Mouse (Mus musculus) CH12.LX (cell line): Measurements from ENCODE around the gene Fcgr1. TPM values are rescaled to one million over a fixed set of nuclear protein-coding genes. Genes with fewer than 3 reads are reported as not detected.

Experiments
- DNase-seq: peaks from one replicate; pipeline ENCODE4 v3.0.0-alpha.2; 2013; ENCODE audit errors: extremely low read depth
- H3K27ac ChIP-seq: 2 replicates; pipeline ENCODE4 v1.5.1; 2012; ENCODE audit warnings: low read depth, mild to moderate bottlenecking, control low read depth, moderate library complexity; ENCODE audit not compliant: insufficient read depth
- H3K27me3 ChIP-seq: replicated peaks from 2 replicates; pipeline ENCODE3; 2012; ENCODE audit warnings: inconsistent platforms
- H3K36me3 ChIP-seq, 2 experiments: replicated peaks in 1 of 2; 2 replicates each; pipeline versions ENCODE3 to v1.6.1; 2012; ENCODE audit warnings: inconsistent platforms in 1 of 2, low read length in 1 of 2, mild to moderate bottlenecking in 1 of 2, mixed read lengths in 1 of 2, moderate library complexity in 1 of 2; ENCODE audit not compliant: control insufficient read depth in 1 of 2, insufficient read depth in 1 of 2
- H3K4me1 ChIP-seq, 2 experiments: 2 replicates each; pipeline ENCODE4 v1.6.1; 2012; ENCODE audit warnings: inconsistent platforms in 1 of 2, moderate library complexity in 1 of 2; ENCODE audit not compliant: insufficient read depth in 2 of 2, control insufficient read depth in 1 of 2
- H3K4me2 ChIP-seq: 2 replicates; pipeline ENCODE4 v1.6.1; 2012; ENCODE audit warnings: low read depth, mild to moderate bottlenecking, control low read depth; ENCODE audit not compliant: poor library complexity, insufficient read depth, severe bottlenecking
- H3K4me3 ChIP-seq, 3 experiments: fragments of 150-350 bp in 1 of 3; sonication (generic) in 1 of 3; replicated peaks in 1 of 3; 2 replicates each; pipeline versions ENCODE3 to v1.5.1; 2011 to 2012; ENCODE audit warnings: low read depth in 2 of 3, low read length in 2 of 3, mild to moderate bottlenecking in 2 of 3, moderate library complexity in 2 of 3, control low read depth in 1 of 3, improper control_type of control experiment in 1 of 3, inconsistent platforms in 1 of 3, mixed read lengths in 1 of 3; ENCODE audit not compliant: poor library complexity in 1 of 3
- H3K79me2 ChIP-seq: replicated peaks from 2 replicates; pipeline ENCODE4 v1.6.1; 2012; ENCODE audit warnings: mild to moderate bottlenecking, moderate library complexity; ENCODE audit not compliant: control insufficient read depth, poor library complexity, insufficient read depth, severe bottlenecking; ENCODE audit errors: extremely low read depth
- H3K9ac ChIP-seq: 2 replicates; pipeline ENCODE4 v1.6.1; 2012; ENCODE audit warnings: low read depth, mild to moderate bottlenecking, control low read depth, moderate library complexity; ENCODE audit not compliant: insufficient read depth
- H3K9me3 ChIP-seq: replicated peaks from 2 replicates; pipeline ENCODE3; 2012; ENCODE audit warnings: low read length, inconsistent platforms, mixed read lengths
- BHLHE40 ChIP-seq: IDR thresholded peaks from 2 replicates; pipeline ENCODE4 v1.6.1; 2011; ENCODE audit warnings: mild to moderate bottlenecking, low read depth, low read length, improper control_type of control experiment
- CHD1 ChIP-seq: IDR thresholded peaks from 2 replicates; pipeline ENCODE4 v1.6.1; 2012; ENCODE audit warnings: low read depth, low read length, improper control_type of control experiment, inconsistent platforms
- E2F4 ChIP-seq: IDR thresholded peaks from 2 replicates; pipeline ENCODE4 v1.6.1; 2011; ENCODE audit warnings: low read depth, low read length, improper control_type of control experiment; ENCODE audit not compliant: insufficient replicate concordance
- ELF1 ChIP-seq: IDR thresholded peaks from 2 replicates; pipeline ENCODE4 v1.6.1; 2014; ENCODE audit warnings: low read depth, mild to moderate bottlenecking, inconsistent platforms, low read length, improper control_type of control experiment
- EP300 ChIP-seq: IDR thresholded peaks from 2 replicates; pipeline ENCODE4 v1.6.1; 2011; ENCODE audit warnings: low read length, improper control_type of control experiment
- JUND ChIP-seq: conservative IDR thresholded peaks from 2 replicates; pipeline ENCODE4 v1.6.1; 2011; ENCODE audit warnings: low read depth, low read length, improper control_type of control experiment
- KAT2A ChIP-seq: IDR thresholded peaks from 2 replicates; pipeline ENCODE4 v1.6.1; 2012; ENCODE audit warnings: low read length, improper control_type of control experiment, inconsistent platforms; ENCODE audit not compliant: insufficient replicate concordance
- MAX ChIP-seq: IDR thresholded peaks from 2 replicates; pipeline ENCODE4 v1.6.1; 2011; ENCODE audit warnings: low read length, improper control_type of control experiment
- MEF2A ChIP-seq: IDR thresholded peaks from 2 replicates; pipeline ENCODE4 v1.6.1; 2014; ENCODE audit warnings: low read depth, mild to moderate bottlenecking, inconsistent platforms, low read length, improper control_type of control experiment, borderline replicate concordance
- NELFE ChIP-seq: IDR thresholded peaks from 2 replicates; pipeline ENCODE4 v1.6.1; 2011; ENCODE audit warnings: low read depth, low read length, improper control_type of control experiment
- PAX5 ChIP-seq: IDR thresholded peaks from 2 replicates; pipeline ENCODE4 v1.6.1; 2012; ENCODE audit warnings: low read length, inconsistent platforms, mixed read lengths
- SIN3A ChIP-seq: IDR thresholded peaks from 2 replicates; pipeline ENCODE4 v1.6.1; 2012; ENCODE audit warnings: low read length, improper control_type of control experiment, inconsistent platforms
- SMC3 ChIP-seq: IDR thresholded peaks from 2 replicates; pipeline ENCODE4 v1.6.1; 2011; ENCODE audit warnings: low read depth, low read length, improper control_type of control experiment
- TBP ChIP-seq: conservative IDR thresholded peaks from 2 replicates; pipeline ENCODE4 v1.6.1; 2011; ENCODE audit warnings: low read depth, low read length, improper control_type of control experiment
- ZC3H11A ChIP-seq: IDR thresholded peaks from 2 replicates; pipeline ENCODE4 v1.6.1; 2012; ENCODE audit warnings: low read depth, mild to moderate bottlenecking, inconsistent platforms, low read length, improper control_type of control experiment
- ZMIZ1 ChIP-seq: IDR thresholded peaks from 2 replicates; pipeline ENCODE4 v1.6.1; 2012; ENCODE audit warnings: low read depth, mild to moderate bottlenecking, inconsistent platforms, low read length, improper control_type of control experiment
- ZNF384 ChIP-seq: IDR thresholded peaks from 2 replicates; pipeline ENCODE4 v1.6.1; 2012; ENCODE audit warnings: low read depth, low read length, improper control_type of control experiment, inconsistent platforms
- dilution Hi-C: fragments of 300-500 bp; cut with MboI; formaldehyde crosslinking; loops from 2 replicates; pipeline ENCODE4 v1.14.3; 2020; ENCODE audit warnings: low sequenced_read_pairs; ENCODE audit not compliant: extremely low pct_unique_long_range_greater_than_20kb, extremely low pct_ligation_motif_present
- in situ Hi-C: fragments of 300-500 bp; cut with MboI; formaldehyde crosslinking; loops from 3 replicates; pipeline ENCODE4 v1.14.3; 2019; ENCODE audit warnings: low sequenced_read_pairs, low pct_ligation_motif_present, low pct_unique_long_range_greater_than_20kb, mixed read lengths
- polyA plus RNA-seq: library from polyadenylated mRNA; unstranded; fragments of >175 nt; gene quantifications from 2 replicates; pipeline ENCODE4 v1.2.1, GENCODE M21; 2012; ENCODE audit warnings: low read depth; ENCODE audit not compliant: insufficient read length
- total RNA-seq, 2 experiments: library from RNA; depleted of rRNA; stranded (reverse); fragments of 300-350 nt in 1 of 2; fragments of >200 nt in 1 of 2; gene quantifications; 2 replicates each; pipeline ENCODE4 v1.2.3; 2012 to 2014

Gene Fcgr1
- total and polyA plus RNA-seq, 3 experiments: not detected

GRCm38 (mm10) chr3:96300706-96301529 lies 7.1 kb upstream of the Fcgr1 start (continued):
- TF ChIP-seq NELFE (no peak), MAX (peak; percentile 47; the same call in 1 of the 2 replicates), EP300 (peak; percentile 88), ZMIZ1 (0 out of 2 replicates have a peak, but pooled peaks have one; percentile 44), ZC3H11A (no peak), JUND (peak; percentile 37), SMC3 (no peak), ELF1 (peak; percentile 61), BHLHE40 (peak; percentile 31)
- TF ChIP-seq, all 38 proteins: peak for 19

DNA sequence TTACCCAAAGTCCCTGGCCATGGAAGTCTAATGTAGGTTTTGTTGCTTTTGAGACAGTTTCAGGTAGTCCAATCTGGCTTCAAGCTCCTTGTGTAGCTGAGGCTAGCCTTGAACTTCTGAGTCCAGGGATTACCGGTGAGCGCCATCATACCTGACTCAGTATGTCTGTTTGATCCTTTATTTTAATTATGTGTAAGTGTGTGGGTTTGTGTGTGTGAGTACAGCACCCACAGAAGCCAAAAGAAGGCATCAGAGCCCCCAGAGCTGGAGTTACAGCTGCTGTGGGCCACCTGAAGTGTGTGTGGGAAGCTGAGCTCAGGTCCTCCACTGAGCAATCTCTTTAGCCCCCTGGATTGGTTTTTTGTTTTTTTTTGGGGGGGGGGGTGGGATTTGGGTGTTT lies 5.8 kb upstream of the Fcgr1 start:
- H3K4me2 ChIP-seq: no peak overlapping the region
- dilution Hi-C loops: no loop called here
- H3K4me3 ChIP-seq: no peak overlapping the region
- H3K27me3 ChIP-seq: peaks cover 26% of the 10 kb centered on the region
- in situ Hi-C loops: loop anchor here (25.0 kb wide), 1 partner anchor 238 kb away; the partner anchor contains the start of gene Hfe2
- TF ChIP-seq E2F4 (no peak), NELFE (no peak), ZMIZ1 (no peak), KAT2A (no peak), ZNF384 (no peak), TBP (no peak), PAX5 (no peak), ELF1 (no peak)
- no peak overlapping the region for H3K9ac ChIP-seq
- no peak for DNase-seq
- no peaks in the 10 kb centered on the region for H3K36me3 ChIP-seq
- H3K9me3 ChIP-seq: peaks cover 3% of the 10 kb centered on the region
- H3K27ac ChIP-seq: no peak overlapping the region
- peaks cover 10 to 15% of the 10 kb centered on the region in 2 experiments for H3K4me1 ChIP-seq
- H3K79me2 ChIP-seq: no peaks in the 10 kb centered on the region

DNA sequence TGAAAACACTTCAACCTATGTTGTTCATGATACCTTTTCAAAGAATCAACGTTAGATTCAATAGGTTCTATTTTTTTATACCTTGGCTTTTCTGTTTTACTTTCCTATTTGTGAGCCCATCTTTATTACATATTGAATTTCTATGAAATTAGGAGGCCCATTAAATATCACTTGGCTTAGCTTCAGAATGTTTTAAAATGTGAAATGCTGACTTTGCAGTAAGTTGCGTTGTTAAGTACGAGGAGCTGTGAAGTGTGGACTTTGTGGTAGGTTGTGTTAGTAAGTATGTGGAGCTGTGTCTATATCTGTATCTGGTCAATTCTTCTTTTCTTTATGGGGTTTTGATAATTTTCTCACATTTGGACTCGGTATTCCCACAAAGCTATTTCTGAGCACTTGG lies 4.6 kb upstream of the Fcgr1 start:
- Histone ChIP-seq H3K79me2 (no peaks in the 10 kb centered on the region), H3K36me3 (no peaks in the 10 kb centered on the region), H3K4me3 (no peak overlapping the region), H3K27ac (no peak overlapping the region), H3K9me3 (peaks cover 3% of the 10 kb centered on the region), H3K4me2 (no peak overlapping the region), H3K4me1 (peaks cover 16 to 24% of the 10 kb centered on the region in 2 experiments), H3K27me3 (peaks cover 26% of the 10 kb centered on the region), H3K9ac (no peak overlapping the region)
- in situ Hi-C loops: loop anchor here (25.0 kb wide), 1 partner anchor 239 kb away; the partner anchor contains the start of gene Hfe2
- dilution Hi-C loops: no loop called here
- no peak for DNase-seq
- no peak for TF ChIP-seq SIN3A
- no peak for TF ChIP-seq EP300
- no peak for TF ChIP-seq CHD1
- no peak for TF ChIP-seq MEF2A
